Mouse (Mus musculus) heart, postnatal 0 days (tissue): ENCODE results near the gene Gxylt1. TPM values are rescaled to one million over a fixed set of nuclear protein-coding genes. Genes with fewer than 3 reads are reported as not detected.
A peak's percentile ranks its signal among the peaks of the same experiment; 100 is the strongest.

Experiments
- ATAC-seq: fragments of 200-750 bp; cut with Nextera tagmentation; 2 replicates; pipeline ENCODE4 v1.8.0; 2017; ENCODE audit warnings: low read depth, moderate number of reproducible peaks, moderate library complexity; ENCODE audit not compliant: insufficient read depth
- DNase-seq: peaks from one replicate; pipeline ENCODE4 v3.0.0-alpha.2; 2016; ENCODE audit warnings: low spot score
- H3K27ac ChIP-seq: fragments of 300-500 bp; sonication (generic); 2 replicates; pipeline ENCODE4 v1.5.1; 2014; ENCODE audit warnings: low read depth, mild to moderate bottlenecking
- H3K27me3 ChIP-seq: fragments of 300-500 bp; sonication (generic); 2 replicates; pipeline ENCODE4 v1.6.1; 2014; ENCODE audit warnings: low read length, mixed read lengths; ENCODE audit not compliant: control insufficient read depth, insufficient read depth
- H3K36me3 ChIP-seq: fragments of 300-500 bp; sonication (generic); replicated peaks from 2 replicates; pipeline ENCODE4 v1.6.1; 2014; ENCODE audit warnings: low read length, mixed read lengths; ENCODE audit not compliant: control insufficient read depth, insufficient read depth
- H3K4me1 ChIP-seq: fragments of 300-500 bp; sonication (generic); 2 replicates; pipeline ENCODE4 v1.6.1; 2014; ENCODE audit warnings: antibody characterized with exemption; ENCODE audit not compliant: control insufficient read depth, insufficient read depth
- H3K4me2 ChIP-seq: fragments of 300-500 bp; sonication (generic); 2 replicates; pipeline ENCODE4 v1.6.1; 2014; ENCODE audit warnings: low read depth, mild to moderate bottlenecking, low read length, moderate library complexity
- H3K4me3 ChIP-seq: fragments of 300-500 bp; sonication (generic); 2 replicates; pipeline ENCODE4 v1.5.1; 2014; ENCODE audit warnings: low read depth, low read length
- H3K9ac ChIP-seq: fragments of 300-500 bp; sonication (generic); replicated peaks from 2 replicates; pipeline ENCODE4 v1.6.1; 2014; ENCODE audit warnings: low read depth, low read length, mixed read lengths
- H3K9me3 ChIP-seq: fragments of 300-500 bp; sonication (generic); replicated peaks from 2 replicates; pipeline ENCODE4 v1.6.1; 2016; ENCODE audit warnings: low read length; ENCODE audit not compliant: control insufficient read depth
- CTCF ChIP-seq: IDR thresholded peaks from 2 replicates; pipeline ENCODE4 v1.5.1; 2016; ENCODE audit warnings: antibody characterized with exemption, control low read depth, low read depth
- EP300 ChIP-seq: IDR thresholded peaks from 2 replicates; pipeline ENCODE4 v1.6.1; 2016; ENCODE audit warnings: antibody characterized with exemption, low read depth
- WGBS: fragments of 180-500 bp; shearing (Covaris S2); extraction: QIAGEN DNeasy Blood & Tissue Kit; methylation state at CpG from one replicate; pipeline ENCODE4 v1.1.7; 2014; 5-methylcytosine and 5-hydroxymethylcytosine counted together
- polyA plus RNA-seq: library from polyadenylated mRNA; unstranded; fragments of >200 nt; fragmentation: Nextera tagmentation; extraction: Ambion mirVana; gene quantifications from 2 replicates; pipeline ENCODE4 v1.2.1, GENCODE M21; 2015
- total RNA-seq: library from RNA; depleted of rRNA; stranded (reverse); fragments of >200 nt; gene quantifications from 2 replicates; pipeline ENCODE4 v1.2.3, GENCODE M21; 2014; ENCODE audit warnings: low replicate concordance

Gxylt1 gene
- total and polyA plus RNA-seq, 2 experiments from 2014 or later: 3.3 to 9.3 TPM

- WGBS: 40% methylated on average over 19 of the region's 19 CpGs
- ATAC-seq (no peak), DNase-seq (no peak)
- no peaks in the 10 kb centered on the region for H3K36me3 ChIP-seq
- peak overlapping the region; percentile 86 for H3K4me3 ChIP-seq
- H3K9ac ChIP-seq: peak overlapping the region; percentile 82
- H3K4me1 ChIP-seq: peaks cover 25% of the 10 kb centered on the region
- peak overlapping the region; percentile 78 for H3K4me2 ChIP-seq
- no peaks in the 10 kb centered on the region for H3K9me3 ChIP-seq
- TF ChIP-seq EP300 (no peak), CTCF (no peak)
- peak overlapping the region; percentile 87 for H3K27ac ChIP-seq
- no peaks in the 10 kb centered on the region for H3K27me3 ChIP-seq
Measured at GRCm38 (mm10) chr15:93273788-93274678, 946 bp downstream of the Gxylt1 start.

- Histone ChIP-seq H3K4me3 (no peak overlapping the region), H3K4me2 (no peak overlapping the region), H3K4me1 (peaks cover 25% of the 10 kb centered on the region), H3K27me3 (no peaks in the 10 kb centered on the region), H3K9ac (no peak overlapping the region), H3K36me3 (no peaks in the 10 kb centered on the region), H3K9me3 (no peaks in the 10 kb centered on the region), H3K27ac (no peak overlapping the region)
- no peak for ATAC-seq
- DNase-seq: no peak
- TF ChIP-seq EP300 (no peak), CTCF (no peak)
- 68% methylated on average over 9 of the region's 9 CpGs for WGBS
Measured at GRCm38 (mm10) chr15:93272948-93273347, 2.0 kb downstream of the Gxylt1 start.

- no peak for TF ChIP-seq CTCF
- TF ChIP-seq EP300: no peak
- Histone ChIP-seq H3K4me3 (no peak overlapping the region), H3K9me3 (no peaks in the 10 kb centered on the region), H3K36me3 (no peaks in the 10 kb centered on the region), H3K27ac (no peak overlapping the region), H3K27me3 (no peaks in the 10 kb centered on the region), H3K9ac (no peak overlapping the region), H3K4me1 (peaks cover 13% of the 10 kb centered on the region), H3K4me2 (no peak overlapping the region)
- no peak for ATAC-seq
- 65% methylated on average over 9 of the region's 9 CpGs for WGBS
- DNase-seq: no peak
Measured at GRCm38 (mm10) chr15:93270289-93270855, 4.6 kb downstream of the Gxylt1 start.

GRCm38 (mm10) chr15:93269572-93269971 is 5.4 kb downstream of the Gxylt1 start:
- Histone ChIP-seq H3K4me1 (peaks cover 13% of the 10 kb centered on the region), H3K4me2 (no peak overlapping the region), H3K9ac (no peak overlapping the region), H3K27ac (no peak overlapping the region), H3K27me3 (no peaks in the 10 kb centered on the region), H3K36me3 (no peaks in the 10 kb centered on the region), H3K4me3 (no peak overlapping the region), H3K9me3 (no peaks in the 10 kb centered on the region)
- WGBS: 91% methylated on average over 7 of the region's 7 CpGs
- TF ChIP-seq CTCF (no peak), EP300 (no peak)
- DNase-seq: no peak
- ATAC-seq: no peak

- WGBS: 90% methylated on average over 1 of the region's 1 CpGs
- no peaks in the 10 kb centered on the region for H3K9me3 ChIP-seq
- no peak overlapping the region for H3K4me2 ChIP-seq
- no peak overlapping the region for H3K9ac ChIP-seq
- no peak overlapping the region for H3K27ac ChIP-seq
- ATAC-seq (no peak), DNase-seq (no peak)
- peaks cover 2% of the 10 kb centered on the region; the same call in 1 of the 2 replicates for H3K4me1 ChIP-seq
- no peaks in the 10 kb centered on the region for H3K27me3 ChIP-seq
- TF ChIP-seq CTCF (no peak), EP300 (no peak)
- H3K36me3 ChIP-seq: no peaks in the 10 kb centered on the region
- H3K4me3 ChIP-seq: no peak overlapping the region
Measured at GRCm38 (mm10) chr15:93268001-93268400, 7.0 kb downstream of the Gxylt1 start.
